Mouse (Mus musculus): ENCODE measurements at regions not wholly inside any gene's neighbourhood (a gene's known extent, or its start where the extent isn't known, plus 50 kb on each side); places are given as distances from the start of the nearest gene placed in this dataset.
A peak's percentile ranks its signal among the peaks of the same experiment; 100 is the strongest.

GRCm38 (mm10) chr4:29034406-29034805, 221.5 kb downstream of the Epha7 start:
- no peak for ATAC-seq (replicated peaks; ENCODE audit: poor library complexity, severe bottlenecking)

- ATAC-seq (replicated peaks; ENCODE audit: poor library complexity, severe bottlenecking), result no peak
These were observed 227.1 kb downstream of the Epha7 start for GRCm38 (mm10) chr4:29039993-29040392.

GRCm38 (mm10) chr4:29068678-29069621, 256.0 kb downstream of the Epha7 start:
- no peak for ATAC-seq (replicated peaks; ENCODE audit: poor library complexity, severe bottlenecking)

GRCm38 (mm10) chr4:29074204-29074603, 261.3 kb downstream of the Epha7 start:
- ATAC-seq (replicated peaks; ENCODE audit: poor library complexity, severe bottlenecking), result no peak

GRCm38 (mm10) chr4:29074851-29075250, 261.9 kb downstream of the Epha7 start:
- no peak for ATAC-seq (replicated peaks; ENCODE audit: poor library complexity, severe bottlenecking)

- no peak for ATAC-seq (replicated peaks; ENCODE audit: poor library complexity, severe bottlenecking)
These were observed 263.8 kb downstream of the Epha7 start for GRCm38 (mm10) chr4:29076683-29077082.

- ATAC-seq (replicated peaks; ENCODE audit: poor library complexity, severe bottlenecking), result no peak
These were observed 265.5 kb downstream of the Epha7 start for GRCm38 (mm10) chr4:29078391-29078790.

- ATAC-seq (replicated peaks; ENCODE audit: poor library complexity, severe bottlenecking), result peak; percentile 44; the same call in 1 of the 2 replicates
These were observed 270.8 kb downstream of the Epha7 start for GRCm38 (mm10) chr4:29083545-29084290.

- no peak for ATAC-seq (replicated peaks; ENCODE audit: poor library complexity, severe bottlenecking)
These were observed 278.0 kb downstream of the Epha7 start for GRCm38 (mm10) chr4:29090949-29091348.

- ATAC-seq (replicated peaks; ENCODE audit: poor library complexity, severe bottlenecking), result no peak
These were observed 278.7 kb downstream of the Epha7 start for GRCm38 (mm10) chr4:29091495-29092211.

GRCm38 (mm10) chr4:29102373-29102772, 289.4 kb downstream of the Epha7 start:
- ATAC-seq (replicated peaks; ENCODE audit: poor library complexity, severe bottlenecking), result no peak

GRCm38 (mm10) chr4:29103414-29103813, 290.5 kb downstream of the Epha7 start:
- no peak for ATAC-seq (replicated peaks; ENCODE audit: poor library complexity, severe bottlenecking)

- ATAC-seq (replicated peaks; ENCODE audit: poor library complexity, severe bottlenecking), result no peak
These were observed 299.6 kb downstream of the Epha7 start for GRCm38 (mm10) chr4:29112552-29112951.

- no peak for ATAC-seq (replicated peaks; ENCODE audit: poor library complexity, severe bottlenecking)
These were observed 304.1 kb downstream of the Epha7 start for GRCm38 (mm10) chr4:29117025-29117424.

GRCm38 (mm10) chr4:29117926-29118325, 305.0 kb downstream of the Epha7 start:
- no peak for ATAC-seq (replicated peaks; ENCODE audit: poor library complexity, severe bottlenecking)

GRCm38 (mm10) chr4:29118679-29119479, 305.9 kb downstream of the Epha7 start:
- no peak for ATAC-seq (replicated peaks; ENCODE audit: poor library complexity, severe bottlenecking)

- no peak for ATAC-seq (replicated peaks; ENCODE audit: poor library complexity, severe bottlenecking)
These were observed 306.7 kb downstream of the Epha7 start for GRCm38 (mm10) chr4:29119480-29120153.

GRCm38 (mm10) chr4:29123697-29124377, 310.9 kb downstream of the Epha7 start:
- no peak for ATAC-seq (replicated peaks; ENCODE audit: poor library complexity, severe bottlenecking)

- ATAC-seq (replicated peaks; ENCODE audit: poor library complexity, severe bottlenecking), result no peak
These were observed 317.6 kb downstream of the Epha7 start for GRCm38 (mm10) chr4:29130485-29130884.

All from granulocyte monocyte progenitor cell, adult 5-6 weeks (primary cell).